Mouse (Mus musculus): ENCODE measurements around the gene Tbc1d22a. TPM values are rescaled to one million over a fixed set of nuclear protein-coding genes. Genes with fewer than 3 reads are reported as not detected.
A peak's percentile ranks its signal among the peaks of the same experiment; 100 is the strongest.
"Not testable (repeated sequence)": the region's sequence is repeated elsewhere in the genome, so short reads cannot be mapped to it uniquely, and the experiment has no call there.

Gene Tbc1d22a
- polyA plus RNA-seq, 1 experiment from 2014 or later: 10.8 TPM

- Histone ChIP-seq H3K27me3 (ENCODE audit: poor library complexity, severe bottlenecking) (peaks cover 35% of the 10 kb centered on the region), H3K27ac (peak overlapping the region; percentile 91), H3K36me3 (replicated peaks) (no peaks in the 10 kb centered on the region), H3K4me1 (peaks cover 60% of the 10 kb centered on the region), H3K9me3 (no peaks in the 10 kb centered on the region), H3K4me3 (peak overlapping the region; percentile 86)
- peak; percentile 57 for DNase-seq (ENCODE audit: extremely low spot score, low spot score)
- WGBS: under 1% methylated on average over 70 of the region's 70 CpGs
Measured at GRCm38 (mm10) chr15:86184851-86185688, 29.2 kb upstream of the Tbc1d22a start.

- DNase-seq (ENCODE audit: extremely low spot score, low spot score): peak; percentile 63
- WGBS: 4% methylated on average over 43 of the region's 43 CpGs
- Histone ChIP-seq H3K4me1 (peaks cover 60% of the 10 kb centered on the region), H3K4me3 (peak within 1 kb of the TSS; percentile 86), H3K9me3 (no peaks in the 10 kb centered on the region), H3K27ac (peak within 1 kb of the TSS; percentile 91), H3K36me3 (replicated peaks) (no peaks in the 10 kb centered on the region), H3K27me3 (ENCODE audit: poor library complexity, severe bottlenecking) (peaks cover 35% of the 10 kb centered on the region)
Measured at GRCm38 (mm10) chr15:86185689-86186569, 28.3 kb upstream of the Tbc1d22a start, which contains the start of gene Cerk. Gene Cerk (minus strand): TSS chr15:86186141.

GRCm38 (mm10) chr15:86186686-86187085 is 27.6 kb upstream of the Tbc1d22a start:
- peaks cover 60% of the 10 kb centered on the region for H3K4me1 ChIP-seq
- WGBS: 46% methylated on average over 3 of the region's 3 CpGs
- peaks cover 35% of the 10 kb centered on the region for H3K27me3 ChIP-seq (ENCODE audit: poor library complexity, severe bottlenecking)
- H3K9me3 ChIP-seq: no peaks in the 10 kb centered on the region
- DNase-seq (ENCODE audit: extremely low spot score, low spot score): no peak
- no peaks in the 10 kb centered on the region for H3K36me3 ChIP-seq (replicated peaks)
- H3K27ac ChIP-seq: no peak overlapping the region
- H3K4me3 ChIP-seq: no peak overlapping the region; the same call in 1 of the 2 replicates

DNA sequence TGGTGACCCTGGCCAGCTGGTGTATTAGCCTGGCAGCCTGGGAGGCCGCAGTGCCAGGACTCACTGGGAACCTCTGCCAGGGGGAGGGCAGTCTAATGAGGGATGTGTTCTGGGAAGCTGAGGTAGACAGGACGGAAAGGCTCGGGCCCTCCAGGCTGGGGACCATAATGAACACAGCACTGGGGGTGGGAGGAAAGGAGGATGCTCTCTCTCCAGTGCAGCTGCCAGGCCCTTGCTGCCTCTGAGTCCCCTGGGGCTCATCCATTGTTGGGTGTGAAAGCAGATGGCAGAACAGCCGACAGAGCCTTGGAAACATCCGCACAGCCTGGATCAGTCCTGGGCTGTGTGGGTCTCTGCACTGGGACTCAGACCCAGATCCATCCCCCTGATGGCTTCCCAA is 26.1 kb upstream of the Tbc1d22a start:
- Histone ChIP-seq H3K36me3 (replicated peaks) (no peaks in the 10 kb centered on the region), H3K9me3 (no peaks in the 10 kb centered on the region), H3K27ac (peak overlapping the region; percentile 44; the same call in 1 of the 2 replicates), H3K27me3 (ENCODE audit: poor library complexity, severe bottlenecking) (peaks cover 31% of the 10 kb centered on the region), H3K4me1 (peaks cover 47% of the 10 kb centered on the region), H3K4me3 (no peak overlapping the region)
- 44% methylated on average over 5 of the region's 5 CpGs for WGBS
- no peak for DNase-seq (ENCODE audit: extremely low spot score, low spot score)

DNA sequence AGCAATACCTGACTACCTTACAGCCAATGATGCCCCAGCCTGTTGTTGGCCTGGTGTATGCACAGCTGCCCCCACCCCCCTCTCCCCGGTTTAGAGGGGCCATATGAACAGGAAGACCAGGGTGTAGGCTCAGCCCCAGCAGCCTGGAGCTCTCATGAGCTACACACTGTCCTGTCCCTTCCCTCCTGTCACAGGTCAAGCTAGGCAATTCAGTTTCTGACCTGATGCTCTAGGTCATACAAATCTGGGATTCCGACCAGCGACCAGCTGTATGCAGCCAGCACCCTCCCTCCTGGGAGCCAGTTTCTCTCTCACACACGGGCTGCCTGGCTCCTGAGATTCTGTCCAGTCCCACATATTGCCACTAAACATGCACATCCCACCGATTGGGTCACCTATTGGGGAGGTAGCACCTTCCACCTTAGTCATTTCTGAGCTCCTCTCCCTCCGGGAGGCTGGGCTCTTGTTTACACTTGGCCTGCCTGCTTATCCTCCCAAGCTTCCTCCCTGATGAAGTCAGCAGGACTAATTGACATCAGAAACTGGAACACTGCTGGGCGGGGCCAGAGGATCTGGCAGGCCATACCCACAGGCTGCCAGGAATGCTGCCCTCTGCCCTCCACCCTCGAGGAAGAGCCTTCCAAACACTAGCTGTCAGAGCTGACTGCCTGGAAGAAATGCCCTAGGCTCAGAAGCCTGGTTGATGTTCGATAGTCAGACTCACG is 25.4 kb upstream of the Tbc1d22a start:
- Histone ChIP-seq H3K9me3 (no peaks in the 10 kb centered on the region), H3K4me3 (no peak overlapping the region), H3K27ac (peak overlapping the region; percentile 44), H3K27me3 (ENCODE audit: poor library complexity, severe bottlenecking) (peaks cover 31% of the 10 kb centered on the region), H3K4me1 (peaks cover 47% of the 10 kb centered on the region), H3K36me3 (replicated peaks) (no peaks in the 10 kb centered on the region)
- DNase-seq (ENCODE audit: extremely low spot score, low spot score): no peak
- WGBS: 45% methylated on average over 10 of the region's 10 CpGs

GRCm38 (mm10) chr15:86190387-86190786 is 23.9 kb upstream of the Tbc1d22a start:
- H3K27ac ChIP-seq: no peak overlapping the region
- DNase-seq (ENCODE audit: extremely low spot score, low spot score): no peak
- 90% methylated on average over 3 of the region's 3 CpGs for WGBS

GRCm38 (mm10) chr15:86191505-86191904 is 22.8 kb upstream of the Tbc1d22a start:
- no peak for DNase-seq (ENCODE audit: extremely low spot score, low spot score)
- peaks cover 13% of the 10 kb centered on the region for H3K27me3 ChIP-seq (ENCODE audit: poor library complexity, severe bottlenecking)
- H3K4me3 ChIP-seq: no peak overlapping the region
- no peaks in the 10 kb centered on the region for H3K36me3 ChIP-seq (replicated peaks)
- H3K27ac ChIP-seq: no peak overlapping the region
- 70% methylated on average over 1 of the region's 1 CpGs for WGBS
- peaks cover 23% of the 10 kb centered on the region for H3K4me1 ChIP-seq
- H3K9me3 ChIP-seq: peaks cover 6% of the 10 kb centered on the region; the same call in 1 of the 2 replicates

More at GRCm38 (mm10) chr15:86190387-86190786, 23.9 kb upstream of the Tbc1d22a start:
- H3K4me1 ChIP-seq: peaks cover 33% of the 10 kb centered on the region
- peaks cover 6% of the 10 kb centered on the region; the same call in 1 of the 2 replicates for H3K9me3 ChIP-seq
- H3K36me3 ChIP-seq (replicated peaks): no peaks in the 10 kb centered on the region
- H3K27me3 ChIP-seq (ENCODE audit: poor library complexity, severe bottlenecking): peaks cover 20% of the 10 kb centered on the region
- no peak overlapping the region for H3K4me3 ChIP-seq

DNA sequence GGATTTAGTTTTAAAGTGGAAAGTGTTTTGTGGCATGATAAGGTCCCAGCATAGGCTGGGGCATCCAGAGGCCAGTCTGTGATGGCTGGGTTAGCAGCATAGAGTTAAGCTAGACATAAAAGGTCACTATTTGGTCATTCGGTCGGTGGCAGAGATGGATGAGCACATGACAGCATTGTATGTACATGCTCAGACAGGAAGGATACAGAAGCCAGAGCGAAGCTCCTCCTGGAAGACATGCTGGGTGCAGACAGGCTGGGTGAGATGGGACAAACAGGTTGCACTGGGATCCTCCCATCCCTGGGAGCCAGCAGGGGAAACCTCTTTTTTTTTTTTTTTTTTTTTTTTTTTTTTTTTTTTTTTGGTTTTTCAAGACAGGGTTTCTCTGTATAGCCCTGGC is 22.3 kb upstream of the Tbc1d22a start:
- WGBS: 89% methylated on average over 3 of the region's 3 CpGs
- no peak for DNase-seq (ENCODE audit: extremely low spot score, low spot score)
- no peak overlapping the region for H3K27ac ChIP-seq
- peaks cover 6% of the 10 kb centered on the region; the same call in 1 of the 2 replicates for H3K9me3 ChIP-seq
- H3K27me3 ChIP-seq (ENCODE audit: poor library complexity, severe bottlenecking): peaks cover 8% of the 10 kb centered on the region
- peaks cover 19% of the 10 kb centered on the region for H3K4me1 ChIP-seq
- H3K4me3 ChIP-seq: no peak overlapping the region
- H3K36me3 ChIP-seq (replicated peaks): no peaks in the 10 kb centered on the region

GRCm38 (mm10) chr15:86194676-86195453 is 19.4 kb upstream of the Tbc1d22a start:
- not testable (repeated sequence) for H3K4me1 ChIP-seq; H3K9me3 ChIP-seq; H3K36me3 ChIP-seq (replicated peaks); H3K27ac ChIP-seq; H3K27me3 ChIP-seq (ENCODE audit: poor library complexity, severe bottlenecking); DNase-seq (ENCODE audit: extremely low spot score, low spot score); H3K4me3 ChIP-seq
- 84% methylated on average over 55 of the region's 55 CpGs for WGBS

- Histone ChIP-seq H3K27ac (no peak overlapping the region), H3K9me3 (peaks cover 6% of the 10 kb centered on the region; the same call in 1 of the 2 replicates), H3K27me3 (ENCODE audit: poor library complexity, severe bottlenecking) (no peaks in the 10 kb centered on the region), H3K36me3 (replicated peaks) (no peaks in the 10 kb centered on the region), H3K4me1 (peaks cover 24% of the 10 kb centered on the region), H3K4me3 (no peak overlapping the region)
- DNase-seq (ENCODE audit: extremely low spot score, low spot score): no peak
- WGBS: 89% methylated on average over 5 of the region's 5 CpGs
Measured at GRCm38 (mm10) chr15:86199052-86199451, 15.2 kb upstream of the Tbc1d22a start.

GRCm38 (mm10) chr15:86199482-86199881 is 14.8 kb upstream of the Tbc1d22a start:
- H3K4me3 ChIP-seq: no peak overlapping the region
- peaks cover 3% of the 10 kb centered on the region; the same call in 1 of the 2 replicates for H3K9me3 ChIP-seq
- no peaks in the 10 kb centered on the region for H3K36me3 ChIP-seq (replicated peaks)
- H3K4me1 ChIP-seq: peaks cover 28% of the 10 kb centered on the region
- DNase-seq (ENCODE audit: extremely low spot score, low spot score): no peak
- no peak overlapping the region for H3K27ac ChIP-seq
- H3K27me3 ChIP-seq (ENCODE audit: poor library complexity, severe bottlenecking): no peaks in the 10 kb centered on the region
- 79% methylated on average over 4 of the region's 4 CpGs for WGBS

Data from forebrain, embryonic 10.5 days (tissue).